Comparison of ENCODE assay signal across 8 mouse cellular contexts in genomic region chrX:20847816-20848215, GRCm38 (mm10). TPM values are rescaled to one million over a fixed set of nuclear protein-coding genes. Genes with fewer than 3 reads are reported as not detected.
DNase-seq lines count a peak whose midpoint lies in the region; ATAC-seq and TF ChIP-seq lines count a peak whose summit lies in the region.

No protein-coding gene starts in this region.

- no peak for TF ChIP-seq RAD21 in CH12.LX (IDR thresholded peaks at IDR 0.05; ENCODE audit: low read depth, low read length)

- in situ Hi-C loops in CH12.LX (cut with MboI; ENCODE audit: low pct_ligation_motif_present, low pct_unique_long_range_greater_than_20kb, low sequenced_read_pairs): no loop called here

- no peak for ATAC-seq in liver, embryonic 16.5 days (ENCODE audit: low read depth)
- no peak for ATAC-seq in inflammation-experienced regulatory T-cells, adult 6 months

- DNase-seq in gastrocnemius, adult 2 months: no peak
- no peak for DNase-seq in gastrocnemius, postnatal 14 days
- DNase-seq in CH12.LX (ENCODE audit: extremely low read depth): no peak
- DNase-seq in forelimb bud, embryonic 11.5 days (ENCODE audit: low read depth, low spot score): peak; percentile 3
- no peak for DNase-seq in adipocyte (ENCODE audit: low spot score)
- DNase-seq in ovary, adult 18-20 months (ENCODE audit: low spot score): no peak

- peak overlapping the region; percentile 93 for H3K27ac ChIP-seq in gastrocnemius, adult 2 months
- no peak overlapping the region for H3K27ac ChIP-seq in CH12.LX (ENCODE audit: insufficient read depth, low read depth)
- no peak overlapping the region for H3K27ac ChIP-seq in liver, embryonic 16.5 days (ENCODE audit: low read length)

- H3K27me3 ChIP-seq in CH12.LX (replicated peaks): no peaks in the 10 kb centered on the region
- no peaks in the 10 kb centered on the region for H3K27me3 ChIP-seq in liver, embryonic 16.5 days (ENCODE audit: control insufficient read depth, insufficient read depth, low read depth, low read length)

- peak overlapping the region; percentile 81 for H3K4me3 ChIP-seq in gastrocnemius, adult 2 months
- H3K4me3 ChIP-seq in CH12.LX (replicated peaks in 1 of 3; ENCODE audit: low read depth in 2 of 3, low read length in 2 of 3, poor library complexity in 1 of 3): no peak overlapping the region
- H3K4me3 ChIP-seq in liver, embryonic 16.5 days (ENCODE audit: low read depth, low read length): peak overlapping the region; percentile 71

- no peak for TF ChIP-seq POLR2A in CH12.LX (IDR thresholded peaks at IDR 0.05; ENCODE audit: low read depth, low read length)

- TF ChIP-seq CTCF in gastrocnemius, adult 2 months (IDR thresholded peaks at IDR 0.05): no peak
- TF ChIP-seq CTCF in CH12.LX (conservative IDR thresholded peaks at IDR 0.05 in 1 of 2, IDR thresholded peaks at IDR 0.05 in 1 of 2; ENCODE audit: low read depth in 2 of 2, low read length in 2 of 2): no peak

- no peak for TF ChIP-seq EP300 in CH12.LX (IDR thresholded peaks at IDR 0.05; ENCODE audit: low read length)

- H3K4me1 ChIP-seq in CH12.LX (ENCODE audit: control insufficient read depth in 1 of 2, insufficient read depth in 2 of 2): peaks cover 4 to 13% of the 10 kb centered on the region in 2 experiments
- H3K4me1 ChIP-seq in liver, embryonic 16.5 days (ENCODE audit: control insufficient read depth, low read depth, low read length): no peaks in the 10 kb centered on the region

- H3K9me3 ChIP-seq in CH12.LX (replicated peaks; ENCODE audit: low read length): peaks cover 4% of the 10 kb centered on the region
- H3K9me3 ChIP-seq in liver, embryonic 16.5 days (replicated peaks; ENCODE audit: control insufficient read depth, low read length): no peaks in the 10 kb centered on the region

- peaks cover 20 to 26% of the 10 kb centered on the region in 2 experiments for H3K36me3 ChIP-seq in CH12.LX (replicated peaks in 1 of 2; ENCODE audit: control insufficient read depth in 1 of 2, insufficient read depth in 1 of 2, low read length in 1 of 2)
- peaks cover 6% of the 10 kb centered on the region for H3K36me3 ChIP-seq in liver, embryonic 16.5 days (ENCODE audit: control insufficient read depth, insufficient read depth)

- 31% methylated on average over 2 of the region's 2 CpGs for WGBS in liver, embryonic 16.5 days (ENCODE audit: insufficient replicate concordance)

- intact Hi-C loops in gastrocnemius, adult 2 months (cut with DNase I): loop anchor here (5.0 kb wide), 1 partner anchor 114 kb away; the partner anchor contains the start of gene Uxt
- intact Hi-C loops in gastrocnemius, postnatal 14 days (cut with DNase I; ENCODE audit: low total_unique reads): no loop called here

- dilution Hi-C loops in CH12.LX (cut with MboI; ENCODE audit: extremely low pct_ligation_motif_present, extremely low pct_unique_long_range_greater_than_20kb, low sequenced_read_pairs): no loop called here

- H3K4me2 ChIP-seq in CH12.LX (ENCODE audit: insufficient read depth, low read depth, poor library complexity, severe bottlenecking): 0 out of 2 replicates have a peak overlapping the region, but pooled peaks have one; percentile 21
- H3K4me2 ChIP-seq in liver, embryonic 16.5 days (ENCODE audit: low read depth, low read length): peak overlapping the region; percentile 65

- H3K9ac ChIP-seq in CH12.LX (ENCODE audit: insufficient read depth, low read depth): no peak overlapping the region
- 0 out of 2 replicates have a peak overlapping the region, but pooled peaks have one; percentile 31 for H3K9ac ChIP-seq in liver, embryonic 16.5 days (ENCODE audit: low read depth, low read length)

- H3K79me2 ChIP-seq in CH12.LX (replicated peaks; ENCODE audit: control insufficient read depth, extremely low read depth, insufficient read depth, poor library complexity, severe bottlenecking): peaks cover 16% of the 10 kb centered on the region

TF ChIP-seq in CH12.LX, 34 proteins besides CTCF, POLR2A, EP300 and RAD21:
- no peak for TF ChIP-seq ZKSCAN1 (IDR thresholded peaks at IDR 0.05; ENCODE audit: borderline replicate concordance, low read depth, low read length)
- TF ChIP-seq MAZ (IDR thresholded peaks at IDR 0.05; ENCODE audit: low read depth, low read length): no peak
- TF ChIP-seq UBTF (IDR thresholded peaks at IDR 0.05; ENCODE audit: low read depth, low read length): no peak
- TF ChIP-seq RCOR1 (conservative IDR thresholded peaks at IDR 0.05; ENCODE audit: low read depth, low read length): no peak
- no peak for TF ChIP-seq MXI1 (IDR thresholded peaks at IDR 0.05; ENCODE audit: low read depth, low read length)
- TF ChIP-seq USF2 (conservative IDR thresholded peaks at IDR 0.05; ENCODE audit: low read depth, low read length): no peak
- no peak for TF ChIP-seq ZC3H11A (IDR thresholded peaks at IDR 0.05; ENCODE audit: low read depth, low read length)
- TF ChIP-seq TCF12 (IDR thresholded peaks at IDR 0.05; ENCODE audit: low read depth, low read length): no peak
- no peak for TF ChIP-seq SIN3A (IDR thresholded peaks at IDR 0.05; ENCODE audit: low read length)
- TF ChIP-seq SMC3 (IDR thresholded peaks at IDR 0.05; ENCODE audit: low read depth, low read length): no peak
- TF ChIP-seq GABPA (IDR thresholded peaks at IDR 0.05; ENCODE audit: insufficient replicate concordance, low read depth, low read length): no peak
- no peak for TF ChIP-seq NRF1 (IDR thresholded peaks at IDR 0.05; ENCODE audit: low read depth, low read length)
- no peak for TF ChIP-seq MEF2A (IDR thresholded peaks at IDR 0.05; ENCODE audit: borderline replicate concordance, low read depth, low read length)
- no peak for TF ChIP-seq MAX (IDR thresholded peaks at IDR 0.05; ENCODE audit: low read length)
- TF ChIP-seq KAT2A (IDR thresholded peaks at IDR 0.05; ENCODE audit: insufficient replicate concordance, low read length): no peak
- TF ChIP-seq IRF4 (IDR thresholded peaks at IDR 0.05; ENCODE audit: low read depth, low read length): no peak
- TF ChIP-seq PAX5 (IDR thresholded peaks at IDR 0.05; ENCODE audit: low read length): no peak
- TF ChIP-seq MYC (IDR thresholded peaks at IDR 0.05; ENCODE audit: low read depth, low read length): no peak
- TF ChIP-seq JUND (conservative IDR thresholded peaks at IDR 0.05; ENCODE audit: low read depth, low read length): no peak

RNA-seq across cellular contexts. Expression of gene Timp1, which starts 22.1 kb away (rescaled TPM):
- 1 to 10 TPM in 1 of 2 experiments, under 1 TPM in 1; 0.48 to 3.0 TPM for total RNA-seq in gastrocnemius, adult 2 months (2021)
- total RNA-seq in gastrocnemius, postnatal 14 days (2021): 1 to 10 TPM; 4.8 to 5.8 TPM
- total RNA-seq in CH12.LX (2012; rRNA removed) (0.13 TPM in 1 of 2 replicates, not detected in the other), CH12.LX (2014; rRNA removed) (not detected in 2 replicates)
- polyA plus RNA-seq in CH12.LX (2012; ENCODE audit: insufficient read length, low read depth): 0.36 and 0.49 TPM in 2 replicates
- polyA plus RNA-seq in liver, embryonic 16.5 days (2015; fragmentation: Nextera tagmentation; extraction: Ambion mirVana): 1.7 and 2.4 TPM in 2 replicates
- polyA plus RNA-seq in inflammation-experienced regulatory T-cells, adult 6 months (2017; shearing (Covaris generic)): not detected

RNA-seq across cellular contexts. Expression of gene Araf, which starts 50.2 kb away (rescaled TPM):
- total RNA-seq in gastrocnemius, adult 2 months (2021): 10 to 100 TPM; 87.8 to 98.0 TPM
- total RNA-seq in gastrocnemius, postnatal 14 days (2021): 10 to 100 TPM; 74.6 to 78.7 TPM
- total RNA-seq in CH12.LX (2012; rRNA removed) (60.6 and 63.8 TPM in 2 replicates), CH12.LX (2014; rRNA removed) (52.8 and 55.9 TPM in 2 replicates)
- polyA plus RNA-seq in CH12.LX (2012; ENCODE audit: insufficient read length, low read depth): 72.2 and 79.7 TPM in 2 replicates
- polyA plus RNA-seq in liver, embryonic 16.5 days (2015; fragmentation: Nextera tagmentation; extraction: Ambion mirVana): 40.7 and 42.1 TPM in 2 replicates
- polyA plus RNA-seq in inflammation-experienced regulatory T-cells, adult 6 months (2017; shearing (Covaris generic)): 100 to 1,000 TPM in 2 of 3 experiments, 10 to 100 TPM in 1; 99.1 to 180 (median 137) TPM

Comparison
In these comparisons a context has a peak if more than half of its experiments do, and no peak if none do; other contexts are left out.
1. H3K4me3 ChIP-seq: peak in gastrocnemius, adult 2 months (single experiment) and liver, embryonic 16.5 days (single experiment); none in CH12.LX (0 of 3).